Comparison of ENCODE assay signal across 12 mouse cellular contexts in the genomic region with DNA sequence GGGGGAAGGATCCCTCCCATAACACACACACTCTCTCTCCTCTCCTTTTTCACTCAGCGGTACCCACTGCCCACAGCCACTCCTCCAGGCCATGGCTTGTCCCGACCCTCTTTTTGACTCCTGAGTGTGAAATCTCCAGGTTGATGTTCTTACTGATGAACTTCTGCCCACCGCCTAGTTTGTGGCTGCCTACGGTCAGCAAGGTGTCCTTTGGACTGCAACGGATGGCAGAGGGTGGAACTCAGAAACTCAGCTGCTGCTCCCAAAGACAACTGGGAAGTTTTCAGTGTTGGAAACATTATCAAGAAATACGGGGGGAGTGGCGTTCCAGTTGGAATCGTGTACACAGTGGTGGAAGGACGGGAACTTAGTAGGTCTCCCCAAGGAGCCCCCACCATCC.
"Had no signal": no experiment of that assay in that cellular context is flagged by ENCODE, and none has a peak within 500 bp of the region (broad histone marks: within the 10 kb centered on the region; RNA-seq: fewer than 3 reads in every experiment).

No protein-coding gene starts in this region.

- H3K27ac ChIP-seq: kidney, postnatal 0 days; limb, embryonic 13.5 days; liver, embryonic 12.5 days; liver, embryonic 15.5 days; lung, embryonic 15.5 days; macrophage; midbrain, embryonic 12.5 days; midbrain, embryonic 15.5 days; neural tube, embryonic 12.5 days; neural tube, embryonic 15.5 days; stomach, embryonic 15.5 days had no signal

- H3K9me3 ChIP-seq: liver, embryonic 12.5 days; liver, embryonic 15.5 days; lung, embryonic 15.5 days; midbrain, embryonic 15.5 days; neural tube, embryonic 15.5 days; stomach, embryonic 15.5 days had no signal

- H3K27me3 ChIP-seq: liver, embryonic 15.5 days; lung, embryonic 15.5 days; midbrain, embryonic 15.5 days; stomach, embryonic 15.5 days had no signal

- H3K4me2 ChIP-seq: limb, embryonic 13.5 days; liver, embryonic 15.5 days; midbrain, embryonic 12.5 days; neural tube, embryonic 12.5 days had no signal

- H3K36me3 ChIP-seq: limb, embryonic 13.5 days; liver, embryonic 12.5 days; liver, embryonic 15.5 days; lung, embryonic 15.5 days; midbrain, embryonic 12.5 days; midbrain, embryonic 15.5 days; neural tube, embryonic 12.5 days; neural tube, embryonic 15.5 days; stomach, embryonic 15.5 days had no signal

- H3K4me1 ChIP-seq: liver, embryonic 15.5 days; midbrain, embryonic 12.5 days; neural tube, embryonic 12.5 days; stomach, embryonic 15.5 days had no signal

- H3K4me3 ChIP-seq: limb, embryonic 13.5 days; liver, embryonic 15.5 days; lung, embryonic 15.5 days; midbrain, embryonic 12.5 days; midbrain, embryonic 15.5 days; neural tube, embryonic 12.5 days; neural tube, embryonic 15.5 days had no signal

- H3K9ac ChIP-seq: limb, embryonic 13.5 days; liver, embryonic 12.5 days; liver, embryonic 15.5 days; lung, embryonic 15.5 days; midbrain, embryonic 12.5 days; midbrain, embryonic 15.5 days; neural tube, embryonic 12.5 days; neural tube, embryonic 15.5 days; stomach, embryonic 15.5 days had no signal

- ATAC-seq: intestine, embryonic 16.5 days; liver, embryonic 12.5 days; midbrain, embryonic 15.5 days had no signal
